Mouse (Mus musculus): ENCODE results near the gene Ano2.

Gene Ano2

DNA sequence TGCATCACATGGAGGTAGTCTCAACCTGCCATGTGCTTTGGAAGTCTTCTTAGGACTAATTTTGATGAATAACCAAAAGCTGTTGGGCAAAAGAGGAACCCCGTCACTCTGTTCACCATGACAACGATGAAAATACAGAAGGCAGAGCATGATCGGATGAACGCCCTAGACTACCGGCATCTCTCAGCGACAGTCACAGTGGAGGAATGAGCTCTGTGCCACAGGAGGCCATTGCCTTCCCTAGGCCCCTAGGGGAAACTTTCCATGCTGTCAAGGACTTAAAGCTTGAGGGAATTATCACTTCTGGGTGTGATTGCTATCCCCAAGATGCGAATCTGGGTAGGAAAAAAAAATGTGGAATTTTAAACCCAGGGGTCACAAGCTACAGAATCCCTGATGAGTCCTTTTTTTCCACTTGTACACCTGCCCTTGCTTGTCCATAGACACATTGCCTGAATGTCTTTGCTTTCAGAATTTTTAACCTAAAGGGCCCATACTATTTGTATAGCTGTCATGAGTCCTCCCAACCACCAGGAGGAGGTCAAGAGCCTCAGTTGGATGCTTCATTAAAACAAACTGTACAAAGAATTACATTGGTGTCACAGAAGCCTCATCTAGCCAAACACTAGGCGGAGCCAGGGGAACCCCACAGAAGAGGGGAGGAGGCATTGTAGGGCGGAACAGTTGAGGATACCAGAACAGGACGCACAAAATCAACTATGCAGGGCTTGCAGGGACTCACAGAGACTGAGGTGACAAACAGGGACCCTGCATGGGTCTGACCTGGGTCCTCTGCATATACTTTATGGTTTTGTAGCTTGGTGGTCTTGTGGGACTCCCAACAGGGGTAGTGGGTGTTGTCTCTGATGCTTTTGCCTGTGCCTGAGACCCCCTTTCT is 53.2 kb downstream of the Ano2 start:
- DNase-seq (ENCODE audit: low spot score): no peak

- no peak for DNase-seq (ENCODE audit: low spot score)
Observed at GRCm38 (mm10) chr6:125747322-125747930, 57.2 kb downstream of the Ano2 start.

- no peak for DNase-seq (ENCODE audit: low spot score)
Observed at GRCm38 (mm10) chr6:125748646-125749045, 58.4 kb downstream of the Ano2 start.

GRCm38 (mm10) chr6:125762851-125763519 is 72.8 kb downstream of the Ano2 start:
- DNase-seq (ENCODE audit: low spot score): no peak

DNA sequence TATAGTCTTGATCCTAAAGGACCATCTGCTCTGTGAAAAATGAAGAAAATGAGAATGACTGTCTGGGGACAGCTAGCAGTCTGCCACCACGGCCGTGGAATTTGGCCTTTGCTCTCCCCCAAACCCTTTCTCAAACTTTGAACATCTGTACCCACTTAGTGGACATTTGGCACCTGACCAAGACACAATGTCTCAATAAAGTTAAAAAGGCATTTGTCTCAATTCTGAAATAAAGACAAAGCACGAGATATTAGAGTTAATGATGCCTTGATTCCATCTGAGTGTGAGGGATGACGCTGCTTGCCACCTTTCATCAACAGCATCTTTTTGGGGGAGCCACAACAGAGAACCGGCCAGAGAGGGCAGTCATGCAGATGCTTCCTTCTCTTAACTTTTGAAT is 83.0 kb downstream of the Ano2 start:
- no peak for DNase-seq (ENCODE audit: low spot score)

GRCm38 (mm10) chr6:125776291-125776690 is 86.1 kb downstream of the Ano2 start:
- no peak for DNase-seq (ENCODE audit: low spot score)

DNA sequence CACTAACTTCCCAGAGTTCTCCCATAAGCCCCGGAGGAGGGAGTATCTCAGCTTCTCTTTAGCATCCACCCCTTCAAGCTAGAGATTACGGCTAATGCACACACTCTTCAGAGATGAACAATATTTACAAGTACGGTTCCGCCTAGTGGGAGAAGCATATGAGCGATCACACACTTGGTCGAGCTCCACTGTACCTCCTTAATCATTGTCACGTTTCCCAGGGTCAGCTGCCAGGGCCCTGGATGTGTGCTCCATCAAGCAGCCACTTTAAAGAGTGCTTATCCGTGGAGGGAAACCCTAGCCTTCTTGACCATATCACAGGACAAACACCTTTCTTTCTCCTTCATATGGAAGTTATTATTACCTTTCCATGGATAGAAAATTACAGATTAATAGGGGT is 112.7 kb downstream of the Ano2 start:
- no peak for DNase-seq (ENCODE audit: low spot score)

- no peak for DNase-seq (ENCODE audit: low spot score)
Observed at GRCm38 (mm10) chr6:125803364-125804011, 113.3 kb downstream of the Ano2 start.

DNA sequence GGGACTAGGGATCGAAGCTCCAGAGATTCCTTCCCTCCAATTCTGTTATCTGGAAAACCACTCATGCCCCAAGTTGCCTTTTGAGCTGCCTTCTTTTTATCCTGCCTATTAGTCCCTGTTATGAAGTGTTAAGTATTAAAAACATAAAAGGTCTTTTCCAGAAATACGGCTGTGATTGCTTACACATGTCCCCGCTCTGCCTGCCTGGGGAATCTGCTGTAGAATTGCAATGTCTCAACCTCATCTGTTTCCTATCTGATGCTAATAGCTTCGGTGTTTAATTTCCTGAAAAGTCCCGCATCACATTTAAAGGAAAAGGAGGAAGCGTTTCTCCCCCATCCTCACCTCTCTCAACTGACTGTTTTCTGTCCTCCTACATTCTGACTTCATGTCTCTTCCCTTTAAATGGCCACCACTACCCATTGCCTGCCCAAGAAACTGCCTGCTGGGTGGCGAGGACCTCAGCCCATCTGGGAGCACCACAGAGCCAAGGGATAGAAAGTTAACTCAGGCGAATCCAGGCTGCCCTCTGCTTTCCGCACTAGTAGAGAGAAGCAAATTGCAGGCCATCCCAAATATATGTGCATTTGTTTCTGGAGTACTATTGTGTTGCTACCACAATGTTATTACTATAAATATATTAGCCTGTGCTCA is 118.9 kb downstream of the Ano2 start:
- no peak for DNase-seq (ENCODE audit: low spot score)

DNA sequence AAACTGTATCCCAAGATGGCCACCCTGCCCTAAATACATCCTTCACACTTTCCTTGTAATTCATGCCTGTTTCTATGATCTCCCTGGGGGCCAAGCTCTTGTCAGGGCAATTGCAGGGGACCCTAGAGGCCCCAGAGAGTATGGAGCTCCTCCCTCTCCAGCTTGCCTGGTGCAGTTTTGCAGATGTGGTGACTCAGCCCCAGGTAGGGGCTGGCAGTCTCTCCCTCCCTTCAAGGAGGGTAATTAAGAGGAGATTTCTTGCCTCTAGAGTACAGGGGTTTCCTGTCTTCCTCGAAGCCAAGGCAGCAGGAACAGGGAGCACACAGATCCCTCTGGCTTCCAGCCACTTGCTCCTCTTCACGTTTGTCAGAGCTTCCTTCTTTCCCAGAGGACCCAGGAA is 121.2 kb downstream of the Ano2 start:
- DNase-seq (ENCODE audit: low spot score): no peak

- no peak for DNase-seq (ENCODE audit: low spot score)
Observed at GRCm38 (mm10) chr6:125838121-125838520, 147.9 kb downstream of the Ano2 start.

- no peak for DNase-seq (ENCODE audit: low spot score)
Observed at GRCm38 (mm10) chr6:125841284-125841683, 151.1 kb downstream of the Ano2 start.

- DNase-seq (ENCODE audit: low spot score): no peak
Observed at GRCm38 (mm10) chr6:125851196-125851595, 161.0 kb downstream of the Ano2 start.

GRCm38 (mm10) chr6:125858294-125858693 is 168.1 kb downstream of the Ano2 start:
- no peak for DNase-seq (ENCODE audit: low spot score)

DNA sequence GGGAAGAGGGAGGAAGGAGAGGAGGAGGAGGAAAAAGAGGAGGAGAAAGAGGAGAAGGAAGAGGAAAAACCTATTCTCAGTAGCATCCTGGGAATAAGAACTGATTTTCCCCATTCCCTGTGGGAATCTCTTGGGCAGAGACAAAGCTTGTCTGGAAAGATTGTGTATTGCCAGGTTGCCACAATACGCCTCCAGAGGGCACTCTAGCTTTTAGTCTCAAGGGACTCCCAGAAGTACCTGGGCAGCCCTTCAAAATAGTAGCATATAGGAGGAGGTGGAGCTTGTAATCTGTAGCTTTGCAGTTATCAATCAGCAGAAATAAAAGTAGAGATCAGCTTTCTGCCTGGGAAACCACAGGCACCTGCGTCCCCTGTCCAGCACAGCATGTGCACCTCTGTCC is 178.3 kb downstream of the Ano2 start:
- DNase-seq (ENCODE audit: low spot score): peak; percentile 48

GRCm38 (mm10) chr6:125871482-125871881 is 181.3 kb downstream of the Ano2 start:
- DNase-seq (ENCODE audit: low spot score): no peak

- DNase-seq (ENCODE audit: low spot score): no peak
Observed at GRCm38 (mm10) chr6:125874742-125875141, 184.5 kb downstream of the Ano2 start.

DNA sequence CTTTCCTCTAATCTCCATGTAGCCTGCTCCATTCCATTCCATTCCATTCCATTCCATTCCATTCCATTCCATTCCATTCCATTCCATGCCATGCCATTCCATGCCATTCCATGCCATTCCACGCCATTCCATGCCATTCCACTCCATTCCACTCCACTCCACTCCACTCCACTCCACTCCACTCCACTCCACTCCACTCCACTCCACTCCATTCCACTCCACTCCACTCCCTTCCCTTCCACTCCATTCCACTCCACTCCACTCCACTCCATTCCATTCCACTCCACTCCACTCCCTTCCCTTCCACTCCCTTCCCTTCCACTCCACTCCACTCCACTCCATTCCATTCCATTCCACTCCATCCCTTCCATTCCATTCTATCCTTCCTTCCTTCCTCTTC is 186.7 kb downstream of the Ano2 start:
- DNase-seq (ENCODE audit: low spot score): no peak

DNA sequence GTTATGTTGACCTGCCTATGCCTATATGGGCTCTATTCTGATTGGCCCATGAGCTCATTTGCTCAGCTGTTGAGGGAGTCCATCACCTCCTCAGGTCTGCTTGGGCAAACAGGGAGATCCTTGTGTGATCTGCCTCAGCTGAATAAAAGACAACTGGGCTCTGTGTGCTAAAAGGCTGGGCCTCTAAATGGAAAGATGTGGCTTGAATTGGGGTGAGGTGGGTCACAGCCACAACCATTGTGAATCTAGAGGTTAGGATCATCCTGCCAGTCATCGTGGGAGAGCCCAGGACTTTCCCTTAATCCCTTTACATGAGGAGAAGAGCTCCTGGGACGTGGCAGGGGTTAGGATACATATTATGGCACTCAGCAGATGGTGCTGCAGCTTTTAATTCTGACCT is 188.5 kb downstream of the Ano2 start:
- no peak for DNase-seq (ENCODE audit: low spot score)

GRCm38 (mm10) chr6:125879306-125879705 is 189.1 kb downstream of the Ano2 start:
- DNase-seq (ENCODE audit: low spot score): no peak

- no peak for DNase-seq (ENCODE audit: low spot score)
Observed at GRCm38 (mm10) chr6:125888596-125888995, 198.4 kb downstream of the Ano2 start.

DNA sequence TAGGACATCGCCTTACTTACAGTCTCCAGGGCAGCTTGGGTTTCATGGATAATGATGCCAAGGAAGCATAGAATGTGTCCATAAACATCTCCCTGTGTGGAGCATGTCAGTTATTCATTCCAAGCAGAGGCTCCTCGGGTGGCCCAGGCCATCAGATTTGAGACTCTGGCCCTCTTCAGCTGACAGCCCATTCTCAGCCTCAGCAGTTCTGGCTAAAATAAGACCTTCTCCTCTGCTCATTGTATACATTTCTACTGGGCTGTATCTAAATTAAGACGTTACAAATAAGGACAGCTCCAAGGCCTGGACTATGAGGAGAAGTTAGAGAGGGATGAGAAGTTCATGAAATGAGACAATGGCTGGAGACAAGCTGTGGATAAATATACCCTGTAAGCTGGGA is 204.1 kb downstream of the Ano2 start:
- no peak for DNase-seq (ENCODE audit: low spot score)
